Mouse (Mus musculus) G1E (cell line): ENCODE results near the gene Inca1. TPM values are rescaled to one million over a fixed set of nuclear protein-coding genes. Genes with fewer than 3 reads are reported as not detected.

Source experiments
- ATAC-seq: 2 replicates; pipeline ENCODE4 v1.8.0; 2016; ENCODE audit warnings: mild to moderate bottlenecking; ENCODE audit not compliant: insufficient number of reproducible peaks, poor library complexity, low FRiP score, severe bottlenecking; ENCODE audit errors: extremely low read depth
- DNase-seq: peaks from one replicate; pipeline ENCODE4 v3.0.0; 2012; ENCODE audit warnings: low spot score
- H3K27me3 ChIP-seq: 2 replicates; pipeline ENCODE4 v1.6.1; 2012; ENCODE audit warnings: mild to moderate bottlenecking, low read length, inconsistent platforms; ENCODE audit not compliant: insufficient read depth
- H3K36me3 ChIP-seq: replicated peaks from 2 replicates; pipeline ENCODE3; 2012; ENCODE audit warnings: mild to moderate bottlenecking, inconsistent platforms
- H3K4me1 ChIP-seq: 2 replicates; pipeline ENCODE4 v1.6.1; 2012; ENCODE audit warnings: low read depth, low read length, inconsistent platforms, mixed read lengths; ENCODE audit not compliant: insufficient read depth
- H3K4me3 ChIP-seq: 2 replicates; pipeline ENCODE4 v1.5.1; 2012; ENCODE audit warnings: low read depth, mild to moderate bottlenecking, inconsistent platforms, low read length, moderate library complexity, mixed read lengths
- H3K9me3 ChIP-seq: replicated peaks from 2 replicates; pipeline ENCODE4 v1.6.1; 2012; ENCODE audit warnings: inconsistent platforms
- CTCF ChIP-seq: IDR thresholded peaks from 2 replicates; pipeline ENCODE4 v1.5.1; 2012; ENCODE audit warnings: low read depth, low read length, inconsistent platforms, mixed read lengths
- GATA1 ChIP-seq: IDR thresholded peaks from 2 replicates; pipeline ENCODE4 v1.6.1; 2012; ENCODE audit warnings: borderline replicate concordance, low read length, inconsistent platforms, mixed read lengths
- GATA2 ChIP-seq: IDR thresholded peaks from 2 replicates; pipeline ENCODE4 v1.6.1; 2012; ENCODE audit warnings: low read depth, low read length, inconsistent platforms, borderline replicate concordance
- POLR2AphosphoS5 ChIP-seq: IDR thresholded peaks from 2 replicates; pipeline ENCODE4 v1.6.1; 2012; ENCODE audit warnings: low read depth, low read length, inconsistent platforms; ENCODE audit not compliant: insufficient replicate concordance
- TAL1 ChIP-seq: conservative IDR thresholded peaks from 2 replicates; pipeline ENCODE4 v1.6.1; 2012; ENCODE audit warnings: low read depth, low read length, inconsistent platforms, mixed read lengths
- polyA plus RNA-seq: library from polyadenylated mRNA; stranded (reverse); fragments of >175 nt; gene quantifications from 2 replicates; pipeline ENCODE4 v1.2.3, GENCODE M21; 2012
- total RNA-seq, 2 experiments: library from RNA; stranded (forward) in 1 of 2; stranded (reverse) in 1 of 2; fragments of 200-1000 nt in 1 of 2; fragments of >200 nt in 1 of 2; fragmentation: Nextera tagmentation in 1 of 2; gene quantifications; 2 replicates each; pipeline ENCODE4 v1.2.3; 2014 to 2017

Gene Inca1
- total and polyA plus RNA-seq, 3 experiments, result 0.36 to 3.7 (median 1.2) TPM

DNA sequence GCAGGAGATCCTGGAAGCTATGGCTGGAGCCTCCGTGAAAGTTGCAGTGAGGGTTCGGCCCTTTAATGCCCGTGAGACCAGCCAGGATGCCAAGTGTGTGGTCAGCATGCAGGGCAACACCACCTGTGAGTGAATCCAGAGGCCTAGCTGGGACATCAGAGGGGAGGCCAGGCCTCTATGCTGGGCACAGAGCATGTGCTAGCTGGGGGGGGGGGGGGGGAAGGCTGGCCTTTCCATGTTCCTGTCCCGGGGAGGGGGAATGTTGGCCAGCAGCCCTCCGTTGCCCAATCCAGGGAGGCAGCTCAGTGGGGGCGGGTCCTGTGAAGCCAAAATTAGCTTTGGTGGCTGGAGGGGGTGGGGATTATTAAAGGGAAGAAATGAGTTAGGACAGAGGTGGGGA, 2.8 kb upstream of the Inca1 start:
- ATAC-seq (no peak), DNase-seq (no peak)
- TF ChIP-seq POLR2AphosphoS5 (no peak), TAL1 (no peak), CTCF (no peak), GATA2 (no peak), GATA1 (no peak)
- Histone ChIP-seq H3K4me1 (peaks cover 27% of the 10 kb centered on the region), H3K4me3 (no peak overlapping the region), H3K36me3 (peaks cover 55% of the 10 kb centered on the region), H3K27me3 (no peaks in the 10 kb centered on the region), H3K9me3 (no peaks in the 10 kb centered on the region)

- DNase-seq, result no peak
- ATAC-seq, result no peak
- peaks cover 27% of the 10 kb centered on the region for H3K4me1 ChIP-seq
- no peak overlapping the region for H3K4me3 ChIP-seq
- TF ChIP-seq POLR2AphosphoS5, result no peak
- no peak for TF ChIP-seq GATA1
- no peak for TF ChIP-seq GATA2
- TF ChIP-seq TAL1, result no peak
- TF ChIP-seq CTCF, result no peak
- H3K9me3 ChIP-seq, result no peaks in the 10 kb centered on the region
- no peaks in the 10 kb centered on the region for H3K27me3 ChIP-seq
- peaks cover 51% of the 10 kb centered on the region for H3K36me3 ChIP-seq
Observed at GRCm38 (mm10) chr11:70701984-70702733, 2.2 kb upstream of the Inca1 start.

DNA sequence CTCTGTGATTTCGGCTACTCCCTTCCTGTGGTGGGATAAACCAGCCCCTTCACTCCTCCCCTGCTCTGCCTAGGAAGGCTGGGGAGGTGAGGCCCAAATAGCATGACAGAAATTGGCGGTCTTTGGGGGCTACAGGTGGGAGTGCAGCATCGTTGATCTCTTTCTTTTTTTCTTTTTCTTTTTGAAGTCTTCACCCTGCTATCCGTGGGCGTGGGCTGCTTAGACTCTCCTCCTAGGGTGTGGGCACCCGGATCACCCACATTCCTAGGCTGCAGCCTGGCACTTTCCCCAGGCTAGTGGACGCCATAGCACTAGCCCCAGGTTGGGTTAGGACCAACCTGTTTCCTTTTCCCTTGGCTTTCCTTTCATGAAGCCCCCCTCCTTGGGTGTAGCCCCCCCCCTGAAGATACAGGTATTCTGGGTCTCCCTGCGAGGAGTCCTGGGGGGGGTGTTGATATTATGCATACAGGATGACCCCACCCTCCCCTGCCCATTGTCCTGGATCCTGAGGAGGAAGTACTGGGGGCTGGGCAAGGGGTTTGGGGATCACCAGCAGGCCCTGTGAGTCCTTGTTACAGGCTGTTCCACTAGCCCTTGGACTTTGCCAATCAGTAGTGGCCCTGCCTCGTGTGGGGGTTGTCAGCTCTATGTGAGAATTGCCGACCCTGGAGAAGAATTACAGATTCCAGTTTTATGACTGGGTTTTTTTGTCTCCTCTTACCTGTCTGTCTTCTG, 1.4 kb upstream of the Inca1 start:
- ATAC-seq (no peak), DNase-seq (peak; percentile 16)
- Histone ChIP-seq H3K36me3 (peaks cover 43% of the 10 kb centered on the region), H3K9me3 (no peaks in the 10 kb centered on the region), H3K4me1 (peaks cover 27% of the 10 kb centered on the region), H3K27me3 (no peaks in the 10 kb centered on the region), H3K4me3 (peak overlapping the region; percentile 82)
- TF ChIP-seq GATA2 (no peak), POLR2AphosphoS5 (no peak), TAL1 (no peak), CTCF (no peak), GATA1 (no peak)

GRCm38 (mm10) chr11:70700613-70701012, 658 bp upstream of the Inca1 start:
- no peak for DNase-seq

DNA sequence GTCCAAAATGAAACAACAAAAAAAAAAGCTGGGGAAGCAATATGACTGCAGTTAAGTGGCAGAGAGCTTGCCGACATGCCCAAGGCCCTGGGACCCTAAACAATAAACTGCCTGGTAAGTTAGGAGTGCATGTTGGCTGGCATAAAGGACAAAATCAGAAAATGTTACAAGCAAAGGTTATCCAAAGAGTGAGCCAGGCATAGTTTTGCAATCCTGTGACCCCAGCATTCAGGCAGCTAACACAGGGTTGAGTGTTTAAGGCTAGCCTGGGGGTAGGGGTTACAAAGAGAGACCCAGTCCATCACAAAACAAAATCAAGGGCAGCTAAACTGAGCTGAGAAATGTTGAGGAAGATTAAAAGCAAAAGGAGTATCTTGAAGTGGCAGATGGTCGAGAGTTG, 904 bp downstream of the Inca1 start:
- no peak for TF ChIP-seq CTCF
- H3K27me3 ChIP-seq, result no peaks in the 10 kb centered on the region
- H3K36me3 ChIP-seq, result peaks cover 20% of the 10 kb centered on the region
- peaks cover 27% of the 10 kb centered on the region for H3K4me1 ChIP-seq
- H3K4me3 ChIP-seq, result peak overlapping the region; percentile 82; the same call in 1 of the 2 replicates
- H3K9me3 ChIP-seq, result no peaks in the 10 kb centered on the region
- ATAC-seq (no peak), DNase-seq (no peak)

More at GRCm38 (mm10) chr11:70700613-70701012, 658 bp upstream of the Inca1 start:
- no peak for TF ChIP-seq CTCF
- TF ChIP-seq GATA2, result no peak
- no peak for TF ChIP-seq GATA1
- TF ChIP-seq TAL1, result no peak
- TF ChIP-seq POLR2AphosphoS5, result no peak
- Histone ChIP-seq H3K9me3 (no peaks in the 10 kb centered on the region), H3K27me3 (no peaks in the 10 kb centered on the region), H3K4me3 (peak overlapping the region; percentile 82), H3K4me1 (peaks cover 27% of the 10 kb centered on the region), H3K36me3 (peaks cover 36% of the 10 kb centered on the region)
- no peak for ATAC-seq

- peaks cover 3% of the 10 kb centered on the region for H3K36me3 ChIP-seq
- ATAC-seq, result no peak
- no peak for DNase-seq
Observed at GRCm38 (mm10) chr11:70697376-70697775, 2.6 kb downstream of the Inca1 start.

GRCm38 (mm10) chr11:70693504-70693903, 6.5 kb downstream of the Inca1 start:
- ATAC-seq (no peak), DNase-seq (no peak)
- TF ChIP-seq POLR2AphosphoS5 (no peak), TAL1 (no peak), CTCF (no peak), GATA2 (no peak), GATA1 (no peak)
- no peak overlapping the region for H3K4me3 ChIP-seq
- no peaks in the 10 kb centered on the region for H3K9me3 ChIP-seq
- peaks cover 6% of the 10 kb centered on the region for H3K4me1 ChIP-seq
- peaks cover 3% of the 10 kb centered on the region; the same call in 1 of the 2 replicates for H3K27me3 ChIP-seq
- H3K36me3 ChIP-seq, result no peaks in the 10 kb centered on the region

More at GRCm38 (mm10) chr11:70697376-70697775, 2.6 kb downstream of the Inca1 start:
- TF ChIP-seq GATA2, result no peak
- TF ChIP-seq TAL1, result no peak
- Histone ChIP-seq H3K9me3 (no peaks in the 10 kb centered on the region), H3K27me3 (no peaks in the 10 kb centered on the region), H3K4me3 (no peak overlapping the region), H3K4me1 (peaks cover 23% of the 10 kb centered on the region)
